Mouse (Mus musculus): ENCODE results near the gene Nmnat3.
A peak's percentile ranks its signal among the peaks of the same experiment; 100 is the strongest.

Nmnat3 gene

GRCm38 (mm10) chr9:98354919-98355318 lies 67.7 kb downstream of the Nmnat3 start:
- no peak for DNase-seq (ENCODE audit: low spot score in 2 of 2)

GRCm38 (mm10) chr9:98361047-98361446 lies 73.8 kb downstream of the Nmnat3 start:
- no peak for DNase-seq (ENCODE audit: low spot score in 2 of 2)

- DNase-seq (ENCODE audit: low spot score in 2 of 2), result no peak
Measured at GRCm38 (mm10) chr9:98366075-98366474, 78.8 kb downstream of the Nmnat3 start.

GRCm38 (mm10) chr9:98367333-98367962 lies 80.2 kb downstream of the Nmnat3 start:
- no peak for DNase-seq (ENCODE audit: low spot score in 2 of 2)

- no peak for DNase-seq (ENCODE audit: low spot score in 2 of 2)
Measured at GRCm38 (mm10) chr9:98369707-98370106, 82.5 kb downstream of the Nmnat3 start.

- no peak for DNase-seq (ENCODE audit: low spot score in 2 of 2)
Measured at GRCm38 (mm10) chr9:98373358-98373757, 86.1 kb downstream of the Nmnat3 start.

- no peak for DNase-seq (ENCODE audit: low spot score in 2 of 2)
Measured at GRCm38 (mm10) chr9:98374897-98375296, 87.7 kb downstream of the Nmnat3 start.

- DNase-seq (ENCODE audit: low spot score in 2 of 2), result no peak
Measured at GRCm38 (mm10) chr9:98375329-98376170, 88.3 kb downstream of the Nmnat3 start.

- DNase-seq (ENCODE audit: low spot score in 2 of 2), result no peak
Measured at GRCm38 (mm10) chr9:98379736-98380135, 92.5 kb downstream of the Nmnat3 start.

- DNase-seq (ENCODE audit: low spot score in 2 of 2), result no peak
Measured at GRCm38 (mm10) chr9:98380593-98380992, 93.4 kb downstream of the Nmnat3 start.

GRCm38 (mm10) chr9:98387741-98388632 lies 100.8 kb downstream of the Nmnat3 start:
- DNase-seq (ENCODE audit: low spot score in 2 of 2), result no peak

- DNase-seq (ENCODE audit: low spot score in 2 of 2), result no peak
Measured at GRCm38 (mm10) chr9:98388633-98388965, 101.4 kb downstream of the Nmnat3 start.

- no peak for DNase-seq (ENCODE audit: low spot score in 2 of 2)
Measured at GRCm38 (mm10) chr9:98393496-98393895, 106.3 kb downstream of the Nmnat3 start.

- DNase-seq (ENCODE audit: low spot score in 2 of 2), result no peak
Measured at GRCm38 (mm10) chr9:98397211-98397610, 110.0 kb downstream of the Nmnat3 start.

GRCm38 (mm10) chr9:98397866-98398265 lies 110.6 kb downstream of the Nmnat3 start:
- DNase-seq (ENCODE audit: low spot score in 2 of 2), result no peak

GRCm38 (mm10) chr9:98400185-98400894 lies 113.1 kb downstream of the Nmnat3 start:
- no peak for DNase-seq (ENCODE audit: low spot score in 2 of 2)

- no peak for DNase-seq (ENCODE audit: low spot score in 2 of 2)
Measured at GRCm38 (mm10) chr9:98401611-98402010, 114.4 kb downstream of the Nmnat3 start.

GRCm38 (mm10) chr9:98407771-98408170 lies 120.5 kb downstream of the Nmnat3 start:
- DNase-seq (ENCODE audit: low spot score in 2 of 2), result no peak

- peak; percentile 63 to 79 for DNase-seq (ENCODE audit: low spot score in 2 of 2)
Measured at GRCm38 (mm10) chr9:98409137-98409536, 121.9 kb downstream of the Nmnat3 start.

- DNase-seq (ENCODE audit: low spot score in 2 of 2), result no peak
Measured at GRCm38 (mm10) chr9:98415427-98415826, 128.2 kb downstream of the Nmnat3 start.

GRCm38 (mm10) chr9:98417919-98418318 lies 130.7 kb downstream of the Nmnat3 start:
- DNase-seq (ENCODE audit: low spot score in 2 of 2), result no peak

GRCm38 (mm10) chr9:98418346-98418745 lies 131.1 kb downstream of the Nmnat3 start:
- DNase-seq (ENCODE audit: low spot score in 2 of 2), result no peak

Data from cerebellum, postnatal 4 days (tissue).